Mouse (Mus musculus) frontal cortex, adult (tissue): Measurements from ENCODE around the gene Mymk.

Experiments used
- ATAC-seq: cut with Nextera tagmentation; 2 replicates; pipeline ENCODE4 v1.9.2; 2017; ENCODE audit warnings: mild to moderate bottlenecking, moderate library complexity, mixed read lengths; ENCODE audit not compliant: low TSS enrichment

The Mymk gene

GRCm38 (mm10) chr2:27037008-27037407 is 35.0 kb downstream of the Mymk start:
- no peak for ATAC-seq

- ATAC-seq, result no peak
Measured at GRCm38 (mm10) chr2:27036003-27036402, 36.0 kb downstream of the Mymk start.

GRCm38 (mm10) chr2:27032361-27032760 is 39.6 kb downstream of the Mymk start:
- ATAC-seq, result no peak

- ATAC-seq, result no peak
Measured at GRCm38 (mm10) chr2:27028437-27029015, 43.5 kb downstream of the Mymk start.

- ATAC-seq, result peak; percentile 96
Measured at GRCm38 (mm10) chr2:27027618-27028436, 44.2 kb downstream of the Mymk start, which contains the start of gene Slc2a6. TSS of gene Slc2a6 (minus strand) at chr2:27027998.

- ATAC-seq, result no peak
Measured at GRCm38 (mm10) chr2:27026857-27027617, 44.9 kb downstream of the Mymk start.

- ATAC-seq, result no peak
Measured at GRCm38 (mm10) chr2:27026332-27026731, 45.6 kb downstream of the Mymk start.

GRCm38 (mm10) chr2:27025545-27025944 is 46.4 kb downstream of the Mymk start:
- ATAC-seq, result no peak

- ATAC-seq, result no peak
Measured at GRCm38 (mm10) chr2:27024136-27024535, 47.8 kb downstream of the Mymk start.

GRCm38 (mm10) chr2:27022612-27023011 is 49.4 kb downstream of the Mymk start:
- ATAC-seq, result no peak

GRCm38 (mm10) chr2:27021103-27021502 is 50.9 kb downstream of the Mymk start:
- no peak for ATAC-seq

- ATAC-seq, result no peak
Measured at GRCm38 (mm10) chr2:27019530-27019929, 52.4 kb downstream of the Mymk start.

GRCm38 (mm10) chr2:27017802-27018201 is 54.2 kb downstream of the Mymk start:
- peak; percentile 56 for ATAC-seq
